Mouse (Mus musculus): ENCODE data around the gene Cep63. TPM values are rescaled to one million over a fixed set of nuclear protein-coding genes. Genes with fewer than 3 reads are reported as not detected.

Cep63 gene
- polyA plus RNA-seq, 1 experiment = 8.8 TPM

- Histone ChIP-seq H3ac (ENCODE audit: control insufficient read depth, insufficient read length) (no peak overlapping the region), H3K4me2 (ENCODE audit: low read depth) (no peak overlapping the region), H3K36me3 (ENCODE audit: control insufficient read depth, insufficient read depth) (no peaks in the 10 kb centered on the region), H3K79me2 (ENCODE audit: control insufficient read depth, insufficient read depth) (no peaks in the 10 kb centered on the region), H3K27me3 (ENCODE audit: control insufficient read depth, insufficient read depth, insufficient read length) (no peaks in the 10 kb centered on the region), H3K4me3 (no peak overlapping the region)
- TF ChIP-seq CEBPB (IDR thresholded peaks at IDR 0.05; ENCODE audit: insufficient read depth, poor library complexity, severe bottlenecking) (no peak), POLR2A (IDR thresholded peaks at IDR 0.05; ENCODE audit: insufficient read length, low read depth) (no peak), POLR2AphosphoS2 (IDR thresholded peaks at IDR 0.05; ENCODE audit: insufficient read length, low read depth) (no peak), E2F4 (IDR thresholded peaks at IDR 0.05; ENCODE audit: insufficient read depth) (no peak), MAX (IDR thresholded peaks at IDR 0.05; ENCODE audit: low read depth) (no peak), TCF3 (IDR thresholded peaks at IDR 0.05; ENCODE audit: insufficient read length, low read depth) (no peak), REST (IDR thresholded peaks at IDR 0.05; ENCODE audit: insufficient read depth, insufficient read length) (no peak), SRF (IDR thresholded peaks at IDR 0.05; ENCODE audit: control insufficient read depth, insufficient read length, low read depth) (no peak), MYOG (IDR thresholded peaks at IDR 0.05; ENCODE audit: control insufficient read depth in 1 of 3, insufficient read depth in 1 of 3, insufficient read length in 2 of 3, low read depth in 2 of 3) (no peak), TCF12 (IDR thresholded peaks at IDR 0.05; ENCODE audit: insufficient read depth, poor library complexity, severe bottlenecking) (no peak), MYOD1 (IDR thresholded peaks at IDR 0.05; ENCODE audit: control insufficient read depth in 1 of 3, insufficient read length in 2 of 3, low read depth in 2 of 3) (no peak), USF1 (IDR thresholded peaks at IDR 0.05; ENCODE audit: low read depth) (no peak)
Observed at GRCm38 (mm10) chr9:102647010-102647409, 20.7 kb upstream of the Cep63 start.

GRCm38 (mm10) chr9:102645119-102645695 lies 18.9 kb upstream of the Cep63 start:
- H3K79me2 ChIP-seq (ENCODE audit: control insufficient read depth, insufficient read depth) = no peaks in the 10 kb centered on the region
- H3K4me2 ChIP-seq (ENCODE audit: low read depth) = no peak overlapping the region
- no peaks in the 10 kb centered on the region for H3K36me3 ChIP-seq (ENCODE audit: control insufficient read depth, insufficient read depth)
- H3K4me3 ChIP-seq = no peak overlapping the region
- H3K27me3 ChIP-seq (ENCODE audit: control insufficient read depth, insufficient read depth, insufficient read length) = no peaks in the 10 kb centered on the region
- TF ChIP-seq REST (IDR thresholded peaks at IDR 0.05; ENCODE audit: insufficient read depth, insufficient read length) (no peak), TCF3 (IDR thresholded peaks at IDR 0.05; ENCODE audit: insufficient read length, low read depth) (no peak), E2F4 (IDR thresholded peaks at IDR 0.05; ENCODE audit: insufficient read depth) (no peak), POLR2AphosphoS2 (IDR thresholded peaks at IDR 0.05; ENCODE audit: insufficient read length, low read depth) (no peak), CEBPB (IDR thresholded peaks at IDR 0.05; ENCODE audit: insufficient read depth, poor library complexity, severe bottlenecking) (no peak), MAX (IDR thresholded peaks at IDR 0.05; ENCODE audit: low read depth) (no peak), USF1 (IDR thresholded peaks at IDR 0.05; ENCODE audit: low read depth) (no peak), SRF (IDR thresholded peaks at IDR 0.05; ENCODE audit: control insufficient read depth, insufficient read length, low read depth) (no peak), TCF12 (IDR thresholded peaks at IDR 0.05; ENCODE audit: insufficient read depth, poor library complexity, severe bottlenecking) (no peak)
- H3ac ChIP-seq (ENCODE audit: control insufficient read depth, insufficient read length) = no peak overlapping the region

- H3K36me3 ChIP-seq (ENCODE audit: control insufficient read depth, insufficient read depth) = no peaks in the 10 kb centered on the region
- TF ChIP-seq POLR2AphosphoS2 (IDR thresholded peaks at IDR 0.05; ENCODE audit: insufficient read length, low read depth) (no peak), CEBPB (IDR thresholded peaks at IDR 0.05; ENCODE audit: insufficient read depth, poor library complexity, severe bottlenecking) (no peak), TCF3 (IDR thresholded peaks at IDR 0.05; ENCODE audit: insufficient read length, low read depth) (no peak), MAX (IDR thresholded peaks at IDR 0.05; ENCODE audit: low read depth) (no peak), POLR2A (IDR thresholded peaks at IDR 0.05; ENCODE audit: insufficient read length, low read depth) (no peak), SRF (IDR thresholded peaks at IDR 0.05; ENCODE audit: control insufficient read depth, insufficient read length, low read depth) (no peak), MYOG (IDR thresholded peaks at IDR 0.05; ENCODE audit: control insufficient read depth in 1 of 3, insufficient read depth in 1 of 3, insufficient read length in 2 of 3, low read depth in 2 of 3) (no peak), E2F4 (IDR thresholded peaks at IDR 0.05; ENCODE audit: insufficient read depth) (no peak), USF1 (IDR thresholded peaks at IDR 0.05; ENCODE audit: low read depth) (no peak)
- peak overlapping the region; percentile 85 for H3K4me2 ChIP-seq (ENCODE audit: low read depth)
- no peaks in the 10 kb centered on the region for H3K79me2 ChIP-seq (ENCODE audit: control insufficient read depth, insufficient read depth)
- no peak overlapping the region for H3ac ChIP-seq (ENCODE audit: control insufficient read depth, insufficient read length)
- no peak overlapping the region for H3K4me3 ChIP-seq
- H3K27me3 ChIP-seq (ENCODE audit: control insufficient read depth, insufficient read depth, insufficient read length) = no peaks in the 10 kb centered on the region
Observed at GRCm38 (mm10) chr9:102643486-102644101, 17.3 kb upstream of the Cep63 start.

GRCm38 (mm10) chr9:102643071-102643485 lies 16.7 kb upstream of the Cep63 start:
- no peaks in the 10 kb centered on the region for H3K36me3 ChIP-seq (ENCODE audit: control insufficient read depth, insufficient read depth)
- H3K79me2 ChIP-seq (ENCODE audit: control insufficient read depth, insufficient read depth) = no peaks in the 10 kb centered on the region
- no peak for TF ChIP-seq REST (IDR thresholded peaks at IDR 0.05; ENCODE audit: insufficient read depth, insufficient read length)
- TF ChIP-seq TCF3 (IDR thresholded peaks at IDR 0.05; ENCODE audit: insufficient read length, low read depth) = no peak
- peak in 2 of 3 experiments; percentile 20 to 22 for TF ChIP-seq MYOD1 (IDR thresholded peaks at IDR 0.05; ENCODE audit: control insufficient read depth in 1 of 3, insufficient read length in 2 of 3, low read depth in 2 of 3)
- peak in 1 of 3 experiments; percentile 34 for TF ChIP-seq MYOG (IDR thresholded peaks at IDR 0.05; ENCODE audit: control insufficient read depth in 1 of 3, insufficient read depth in 1 of 3, insufficient read length in 2 of 3, low read depth in 2 of 3)
- TF ChIP-seq TCF12 (IDR thresholded peaks at IDR 0.05; ENCODE audit: insufficient read depth, poor library complexity, severe bottlenecking) = no peak
- TF ChIP-seq POLR2AphosphoS2 (IDR thresholded peaks at IDR 0.05; ENCODE audit: insufficient read length, low read depth) = no peak
- H3K27me3 ChIP-seq (ENCODE audit: control insufficient read depth, insufficient read depth, insufficient read length) = no peaks in the 10 kb centered on the region
- peak overlapping the region; percentile 85 for H3K4me2 ChIP-seq (ENCODE audit: low read depth)
- H3ac ChIP-seq (ENCODE audit: control insufficient read depth, insufficient read length) = no peak overlapping the region
- no peak overlapping the region for H3K4me3 ChIP-seq

All from myocyte (in vitro differentiated cells).